Mouse (Mus musculus): ENCODE data around the gene Mark4.

The Mark4 gene

DNA sequence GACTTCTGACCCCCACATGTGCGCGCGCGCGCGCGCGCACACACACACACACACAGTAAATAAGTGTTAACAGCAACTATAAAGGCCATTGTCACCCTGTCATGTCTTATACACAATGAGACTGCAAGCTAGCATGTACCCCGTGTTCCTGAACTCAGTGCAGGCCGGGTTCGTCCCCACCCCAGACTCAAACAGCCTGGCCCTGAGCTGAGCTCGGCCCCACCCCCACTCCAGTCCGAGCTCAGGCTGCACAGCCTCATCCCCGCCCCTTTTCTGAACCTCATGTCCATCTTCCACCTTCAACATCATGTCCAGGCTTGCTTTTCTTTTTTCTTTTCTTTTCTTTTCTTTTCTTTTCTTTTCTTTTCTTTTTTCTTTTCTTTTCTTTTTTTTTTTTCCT is 11.7 kb upstream of the Mark4 start:
- CTCF ChIA-PET, result interaction anchor here (1.7 kb wide), 1 partner anchor 9 kb away, joined by 9 read pairs; no protein-coding TSS in a partner anchor

DNA sequence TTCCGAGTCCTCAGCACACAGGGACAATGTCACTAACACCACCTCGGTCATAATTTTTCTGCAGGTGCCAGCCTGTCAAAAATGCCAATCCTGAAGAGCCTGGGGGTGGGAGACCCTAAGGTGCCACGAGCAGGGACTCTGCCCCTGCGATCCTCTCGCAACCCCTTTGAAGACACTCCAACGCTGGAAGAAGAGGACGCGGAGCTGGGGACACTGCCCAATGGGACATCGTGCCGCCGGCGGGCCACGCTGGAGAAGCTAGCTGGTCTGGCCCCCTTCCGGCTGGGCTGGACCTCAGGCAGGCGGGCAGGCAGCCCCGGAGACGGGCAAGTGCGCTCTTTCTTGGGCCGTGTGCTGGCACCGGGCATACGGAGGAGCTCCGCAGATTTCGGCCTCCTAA is 10.8 kb upstream of the Mark4 start:
- CTCF ChIA-PET, result interaction anchor here (1.7 kb wide), 1 partner anchor 8 kb away, joined by 9 read pairs; no protein-coding TSS in a partner anchor

DNA sequence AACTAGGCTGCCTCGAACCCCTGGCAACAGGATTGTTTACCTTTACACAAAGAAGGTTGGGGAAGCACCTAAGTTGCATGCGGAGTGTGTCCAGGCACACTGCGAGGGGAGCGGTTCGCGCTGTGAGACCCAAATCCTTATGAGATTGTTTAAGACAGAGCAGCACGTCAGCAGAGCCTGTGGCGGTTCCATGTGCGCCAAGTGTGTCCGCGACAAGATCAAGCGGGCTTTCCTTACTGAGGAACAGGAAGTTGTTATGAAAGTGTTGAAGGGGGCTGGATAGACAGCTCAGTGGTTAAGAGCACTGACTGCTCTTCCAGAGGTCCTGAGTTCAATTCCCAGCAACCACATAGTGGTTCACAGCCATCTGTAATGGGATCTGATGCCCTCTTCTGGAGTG is 9.7 kb upstream of the Mark4 start:
- CTCF ChIA-PET, result no interaction called here

DNA sequence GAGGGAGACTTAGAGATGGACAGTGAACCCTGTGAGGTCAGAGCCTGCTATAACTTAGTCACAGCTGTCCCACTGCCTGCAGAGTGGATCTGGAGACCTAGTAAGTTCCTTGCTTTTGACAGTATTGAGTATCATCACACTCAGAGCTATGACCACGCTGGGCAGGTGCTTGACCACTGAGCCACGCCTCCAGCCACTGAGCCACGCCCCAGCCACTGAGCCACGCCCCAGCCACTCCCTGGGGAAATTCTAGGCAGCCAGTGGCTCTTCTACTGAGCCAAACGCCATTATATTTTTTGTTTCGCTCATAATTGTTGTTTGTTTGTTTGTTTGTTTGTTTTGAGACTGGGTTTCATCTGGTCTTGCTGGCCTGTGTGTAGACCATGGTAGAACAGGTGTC is 9.0 kb upstream of the Mark4 start:
- CTCF ChIA-PET, result no interaction called here

DNA sequence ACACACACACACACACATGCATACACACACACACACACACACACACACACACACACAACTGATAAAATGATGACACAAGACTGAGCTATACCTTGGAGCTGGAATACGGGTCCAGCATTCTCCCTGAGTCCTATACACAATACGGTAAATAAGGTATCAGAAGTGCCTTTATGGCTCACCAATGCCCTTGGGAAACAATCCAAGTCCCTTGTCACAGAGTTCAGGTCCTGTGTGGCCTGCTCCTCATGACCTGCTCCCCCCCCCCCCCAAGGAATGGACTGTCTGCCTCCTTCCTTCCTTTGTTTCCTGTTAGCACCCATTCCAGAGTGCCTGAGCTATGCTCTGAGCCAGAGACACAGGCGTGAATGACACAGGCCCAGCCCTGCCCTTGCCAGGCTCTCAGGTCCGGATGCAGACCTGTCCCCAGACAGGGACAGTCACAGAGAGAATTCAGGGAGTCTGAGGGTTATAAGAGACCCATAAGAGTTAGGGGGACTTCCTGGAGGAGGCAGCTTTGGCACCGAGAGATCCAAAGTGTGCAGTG is 8.1 kb upstream of the Mark4 start:
- CTCF ChIA-PET, result interaction anchor here (0.6 kb wide), 1 partner anchor 37 kb away, joined by 11 read pairs; no protein-coding TSS in a partner anchor

DNA sequence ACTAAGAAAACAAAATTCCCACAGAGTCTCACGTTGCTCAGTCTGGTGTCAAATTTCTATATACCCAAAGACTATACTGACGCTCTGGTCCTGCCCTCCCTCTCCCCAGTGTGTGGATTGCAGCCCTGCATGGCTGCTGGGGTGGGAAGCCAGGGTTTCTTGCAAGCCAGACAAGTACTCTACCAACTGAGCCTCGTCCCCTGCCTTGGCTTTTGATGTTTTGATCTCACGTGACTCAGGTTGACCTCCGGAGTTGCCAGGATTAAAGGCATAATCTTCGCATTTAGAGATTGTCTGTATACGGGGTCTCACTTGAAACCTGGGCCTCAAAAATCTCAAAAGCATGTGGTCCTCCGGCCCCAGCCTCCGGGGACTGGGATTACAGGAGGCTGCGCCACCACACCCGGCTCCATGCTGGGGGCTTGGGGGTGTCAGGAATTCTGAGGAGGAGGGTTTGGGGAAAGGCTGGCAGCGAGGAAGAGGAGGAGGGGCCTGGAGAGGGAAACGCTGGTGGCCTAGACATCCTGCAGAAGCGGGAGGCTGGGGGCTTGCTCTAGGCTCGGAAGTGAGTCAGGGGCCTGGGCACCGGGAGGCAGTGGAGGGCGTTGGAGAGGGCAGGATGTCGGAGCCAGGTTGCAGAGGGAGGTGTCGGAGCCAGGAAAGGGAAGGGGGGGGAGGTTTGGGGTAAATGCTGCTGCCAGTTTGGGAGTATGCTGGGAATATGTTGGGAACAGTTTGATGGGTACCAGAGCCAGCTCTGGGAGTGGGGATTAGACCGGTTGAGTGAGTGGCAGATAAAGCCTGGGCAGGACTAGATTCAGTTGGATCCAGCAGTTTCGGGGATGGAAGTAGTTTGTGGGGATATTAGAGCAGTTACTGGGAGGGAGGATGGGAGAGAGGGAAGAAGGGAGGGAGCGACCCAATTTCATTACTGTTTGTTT is 6.0 kb upstream of the Mark4 start:
- CTCF ChIA-PET, result interaction anchor here (0.7 kb wide), 1 partner anchor 76 kb away, joined by 6 read pairs; no protein-coding TSS in a partner anchor

DNA sequence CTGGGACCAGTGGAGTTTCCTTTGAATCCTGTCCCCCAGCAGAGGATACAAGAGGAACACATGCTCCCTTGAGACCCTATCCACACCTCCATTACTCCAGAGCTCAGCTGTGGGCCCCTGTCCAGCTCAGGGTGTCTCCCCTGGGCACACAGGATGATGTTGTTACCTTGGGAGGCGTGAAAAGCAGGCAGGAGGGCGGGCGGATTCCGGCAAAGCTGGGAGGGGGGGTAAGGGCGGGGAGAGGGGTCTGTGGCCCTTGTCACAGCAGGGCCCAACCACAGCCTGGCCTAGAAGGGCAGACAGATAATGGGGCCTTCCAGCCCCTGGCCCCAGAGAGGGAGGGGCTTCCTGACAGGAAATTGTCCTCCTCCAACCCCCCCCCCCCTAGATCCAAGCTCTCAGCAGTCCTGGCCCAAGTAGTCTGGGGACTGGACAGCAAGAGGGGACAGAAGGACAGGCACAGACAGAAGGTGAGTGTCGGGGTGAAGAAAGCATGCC is 4.3 kb upstream of the Mark4 start, which contains the start of gene Exoc3l2:
Exoc3l2 (plus strand) TSS at position 448 of the 498 bp plus-strand sequence.
- CTCF ChIA-PET, result no interaction called here

DNA sequence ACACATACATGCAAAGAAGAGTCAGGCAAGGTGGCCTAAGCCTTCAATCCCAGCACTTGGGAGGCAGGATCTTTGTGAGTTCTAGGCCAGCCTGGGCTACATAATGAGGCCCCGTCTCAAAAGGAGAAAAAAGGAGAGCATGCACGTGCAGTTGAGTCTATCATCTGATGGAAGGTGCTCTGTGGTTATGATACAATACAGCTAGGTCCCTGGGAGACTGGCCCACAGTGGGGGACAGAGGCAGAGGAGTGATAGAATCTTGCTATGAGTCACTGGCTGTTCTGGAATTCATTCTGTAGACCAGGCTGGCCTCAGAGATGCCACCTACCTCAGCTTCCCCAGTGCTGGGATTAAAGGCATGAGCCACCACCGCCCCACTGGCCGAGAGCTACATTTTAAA is 3.8 kb upstream of the Mark4 start:
- CTCF ChIA-PET, result no interaction called here

DNA sequence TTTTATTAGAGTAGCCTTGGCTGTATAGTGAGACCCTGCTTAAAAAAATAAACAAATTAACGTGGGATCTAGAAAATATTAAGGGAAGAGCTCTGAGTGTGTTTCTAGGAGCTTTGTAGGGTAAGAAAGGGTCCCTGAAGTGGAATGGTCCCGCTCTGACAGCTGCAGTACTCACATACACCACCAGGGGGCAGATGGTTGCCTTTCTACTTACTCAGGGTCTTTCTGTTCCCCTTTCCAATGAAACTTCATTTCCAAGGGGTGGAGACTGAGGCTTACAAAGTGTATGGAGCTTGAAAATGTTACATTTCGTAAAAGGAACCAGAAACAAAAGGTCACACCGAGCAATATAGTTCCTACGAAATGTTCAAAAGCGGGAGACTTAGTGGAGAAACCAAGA is 2.9 kb upstream of the Mark4 start:
- CTCF ChIA-PET, result interaction anchor here (0.7 to 0.9 kb wide), 2 partner anchors 9 to 57 kb away, joined by 3 to 9 read pairs; no protein-coding TSS in a partner anchor

DNA sequence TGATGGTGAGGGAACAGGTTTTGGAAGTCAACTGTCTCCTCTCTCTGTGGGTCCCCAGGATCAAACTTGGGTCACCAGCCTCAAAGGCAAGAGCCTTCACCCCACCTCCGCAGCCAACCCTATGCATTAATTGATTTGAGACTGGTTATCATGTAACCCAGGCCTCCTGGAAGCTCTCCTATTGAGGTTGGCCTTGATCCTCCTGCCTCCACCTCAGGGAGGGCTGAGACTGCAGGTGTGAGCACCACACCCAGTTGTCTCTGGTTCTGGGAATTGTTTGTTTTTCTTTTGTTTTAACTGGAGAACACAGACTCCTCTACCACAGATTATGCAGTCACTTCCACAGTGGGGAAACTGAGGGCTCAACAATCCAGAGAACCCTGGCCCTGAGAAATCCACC is 1.9 kb upstream of the Mark4 start:
- CTCF ChIA-PET, result interaction anchor here (0.6 to 0.7 kb wide), 2 partner anchors 77 to 180 kb away, joined by 4 read pairs; no protein-coding TSS in a partner anchor

DNA sequence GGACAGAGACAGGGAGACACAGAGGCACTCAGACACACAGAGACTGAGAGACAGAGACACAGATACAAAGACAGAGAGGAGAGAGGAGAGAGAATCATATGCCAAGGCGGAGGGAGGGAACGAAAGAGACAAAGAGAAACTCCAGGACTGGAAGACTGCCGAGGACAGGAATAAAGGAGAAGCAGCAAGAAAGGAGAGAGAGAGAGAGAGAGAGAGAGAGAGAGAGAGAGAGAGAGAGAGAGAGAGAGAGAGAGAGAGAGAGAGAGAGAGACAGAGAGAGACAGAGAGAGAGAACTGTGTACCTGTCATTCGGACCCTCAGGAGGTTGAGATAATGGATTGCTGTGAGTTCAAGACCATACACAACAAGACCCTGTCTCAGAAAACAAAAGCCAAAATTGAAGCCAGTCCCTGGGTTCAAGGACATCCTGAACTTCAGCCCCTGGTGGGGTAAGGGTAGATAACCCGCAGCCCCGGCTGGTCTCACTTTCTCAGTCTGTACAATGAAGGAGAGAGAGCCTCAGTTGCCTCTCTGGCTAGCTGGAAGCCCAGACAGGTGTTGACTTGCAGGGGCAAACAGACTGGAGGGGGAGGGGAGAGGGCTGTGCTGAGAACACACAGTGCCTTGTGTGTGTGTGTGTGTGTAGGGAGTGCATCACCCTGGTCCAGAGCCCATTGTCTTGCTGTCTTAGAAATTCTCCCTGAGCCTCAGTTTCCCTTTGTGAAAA is 686 bp upstream of the Mark4 start:
- CTCF ChIA-PET, result no interaction called here

DNA sequence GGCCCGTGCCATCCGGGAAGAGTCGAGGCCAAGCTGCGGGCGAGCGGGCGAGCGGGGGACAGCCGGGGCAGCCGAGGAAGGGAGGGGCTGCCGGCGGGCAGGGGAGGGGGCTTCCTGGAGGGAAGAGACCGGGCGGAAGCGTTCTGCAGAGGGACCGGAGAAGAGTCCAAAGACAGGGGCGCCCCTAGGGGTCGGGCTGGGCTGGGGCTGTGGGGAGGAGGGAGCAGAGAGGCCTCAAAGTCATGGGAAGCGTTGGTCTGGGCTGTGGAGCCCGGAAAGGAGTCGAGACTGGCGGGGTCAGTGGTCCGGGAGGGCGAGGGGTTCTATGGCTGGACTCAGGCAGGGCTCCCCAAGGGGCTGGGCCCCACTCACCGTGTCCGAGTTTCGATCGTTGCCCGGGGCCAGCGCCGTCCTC is 542 bp downstream of the Mark4 start:
- CTCF ChIA-PET, result no interaction called here

DNA sequence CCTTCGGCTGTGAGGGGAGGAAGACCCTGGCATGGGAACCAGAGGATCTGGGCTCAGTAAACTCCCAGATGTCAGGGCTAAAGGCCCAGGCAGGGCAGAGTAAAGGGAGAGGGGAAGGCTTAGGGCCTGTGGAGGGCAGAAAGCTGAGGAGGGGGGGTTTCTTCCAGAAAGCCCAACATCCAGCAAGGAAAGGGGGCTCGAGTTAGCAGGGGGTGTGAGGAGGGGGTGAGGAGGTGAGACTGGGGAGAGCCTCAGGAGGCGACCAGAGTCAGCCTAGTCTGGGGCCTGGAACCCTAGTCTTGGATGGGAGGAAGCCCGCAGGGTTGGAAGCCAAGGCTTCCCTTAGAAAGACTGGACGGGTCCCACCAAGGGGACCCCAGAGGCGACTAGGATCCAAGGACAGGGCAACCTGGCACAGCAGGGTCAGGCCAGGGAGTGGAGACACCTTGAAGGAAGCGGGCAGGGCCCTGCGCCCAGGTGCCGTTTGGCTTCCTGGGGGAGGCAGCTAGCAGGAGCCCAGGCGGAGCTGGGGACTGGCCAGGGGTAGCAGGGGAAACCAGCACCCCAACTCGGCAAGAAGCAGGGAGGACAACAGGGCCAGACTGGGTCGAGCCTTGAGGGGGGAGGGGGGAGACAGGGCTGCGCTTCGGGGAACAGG is 1.1 kb downstream of the Mark4 start:
- CTCF ChIA-PET, result interaction anchor here (0.6 kb wide), 2 partner anchors 278 to 361 kb away, joined by 3 read pairs; no protein-coding TSS in a partner anchor

DNA sequence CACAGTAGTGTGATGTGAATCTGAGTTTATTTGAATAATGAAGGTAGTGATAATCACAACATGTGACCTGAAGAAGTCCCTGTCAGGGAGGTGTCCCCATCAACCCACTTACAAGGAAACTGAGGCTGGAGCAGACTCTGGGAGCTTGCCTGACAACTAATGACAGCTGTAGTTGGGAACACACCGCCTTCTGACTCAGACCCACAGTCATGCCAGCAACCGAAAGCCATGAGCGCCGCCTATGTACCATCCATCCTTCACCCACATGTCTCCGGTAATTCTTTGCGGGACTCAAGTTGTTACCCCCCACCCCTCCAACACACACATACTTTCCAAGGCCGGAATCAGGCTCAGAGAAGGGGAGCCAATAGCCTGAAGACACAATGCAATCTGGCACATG is 2.0 kb downstream of the Mark4 start:
- CTCF ChIA-PET, result interaction anchor here (1.0 kb wide), 1 partner anchor 9 kb away, joined by 3 read pairs; no protein-coding TSS in a partner anchor

DNA sequence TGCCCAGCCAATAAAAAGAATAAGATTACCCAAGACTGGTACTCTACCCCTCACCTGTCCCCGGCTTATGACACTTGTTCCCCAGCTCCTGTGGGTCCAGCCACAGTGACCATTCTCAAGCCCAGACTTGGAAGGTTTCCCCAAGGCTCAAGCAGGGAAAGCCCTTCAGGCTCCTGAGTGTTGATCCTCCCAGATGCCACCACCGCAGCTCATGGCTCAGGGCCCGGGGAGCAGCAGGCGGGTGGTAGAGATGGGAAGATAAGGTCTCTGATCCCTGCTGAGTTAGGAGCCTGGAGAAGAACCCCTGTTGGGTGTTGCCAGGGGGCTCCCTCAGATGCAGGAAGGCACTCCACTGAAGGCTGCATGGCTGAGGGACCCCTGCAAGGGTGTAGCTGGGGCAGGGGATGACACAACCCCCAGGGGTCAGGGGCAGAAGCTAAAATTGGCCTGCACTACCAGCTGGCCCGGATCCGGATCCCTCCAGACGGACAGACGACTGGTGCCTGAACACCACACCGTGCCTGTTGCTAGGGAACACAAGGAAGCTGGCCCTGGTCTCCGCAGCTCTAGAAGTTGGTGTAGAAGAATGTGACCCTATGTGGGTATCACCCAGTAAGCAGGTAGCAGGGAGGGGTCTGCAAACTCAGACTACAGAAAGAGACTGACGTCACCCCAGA is 2.7 kb downstream of the Mark4 start:
- CTCF ChIA-PET, result interaction anchor here (1.0 kb wide), 1 partner anchor 8 kb away, joined by 3 read pairs; no protein-coding TSS in a partner anchor

DNA sequence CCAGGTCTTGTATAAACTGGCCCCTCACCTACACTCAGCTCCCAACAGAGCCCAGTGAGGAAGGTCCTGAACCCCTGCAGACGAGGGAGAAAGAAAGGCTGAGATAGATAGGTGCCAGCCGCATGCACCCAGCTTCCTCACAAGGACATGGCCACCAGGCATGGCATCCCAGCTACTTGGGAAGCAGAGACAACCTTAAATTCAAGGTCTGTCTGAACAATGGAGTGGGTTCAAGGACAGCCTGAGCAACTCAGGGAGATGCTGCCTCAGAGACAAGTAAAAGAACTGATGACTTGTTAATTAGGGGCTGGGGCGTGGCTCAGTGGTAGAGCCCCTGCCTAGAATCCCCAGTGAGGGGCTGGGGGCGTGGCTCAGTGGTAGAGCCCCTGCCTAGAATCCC is 3.4 kb downstream of the Mark4 start:
- CTCF ChIA-PET, result interaction anchor here (0.6 kb wide), 1 partner anchor 136 kb away, joined by 3 read pairs; no protein-coding TSS in a partner anchor

DNA sequence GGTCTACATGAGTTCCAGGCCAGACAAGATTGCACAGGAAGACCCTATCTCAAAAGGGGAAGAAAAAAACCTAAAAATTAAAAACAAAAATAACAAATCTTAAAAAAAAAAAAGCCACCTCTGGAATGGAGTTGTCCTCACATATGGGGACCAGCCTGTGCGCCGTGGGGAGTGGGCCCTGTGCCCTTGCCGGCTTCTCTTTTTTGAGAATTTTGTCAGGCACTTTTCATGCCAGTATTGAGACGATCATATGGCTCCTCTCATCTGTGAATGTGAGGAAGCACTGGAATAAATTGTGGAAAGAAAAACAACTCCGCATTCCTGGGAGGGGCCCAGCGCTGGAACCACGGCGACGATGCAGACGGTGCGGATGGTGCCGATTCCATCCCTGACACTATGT is 9.5 kb downstream of the Mark4 start:
- CTCF ChIA-PET, result no interaction called here

DNA sequence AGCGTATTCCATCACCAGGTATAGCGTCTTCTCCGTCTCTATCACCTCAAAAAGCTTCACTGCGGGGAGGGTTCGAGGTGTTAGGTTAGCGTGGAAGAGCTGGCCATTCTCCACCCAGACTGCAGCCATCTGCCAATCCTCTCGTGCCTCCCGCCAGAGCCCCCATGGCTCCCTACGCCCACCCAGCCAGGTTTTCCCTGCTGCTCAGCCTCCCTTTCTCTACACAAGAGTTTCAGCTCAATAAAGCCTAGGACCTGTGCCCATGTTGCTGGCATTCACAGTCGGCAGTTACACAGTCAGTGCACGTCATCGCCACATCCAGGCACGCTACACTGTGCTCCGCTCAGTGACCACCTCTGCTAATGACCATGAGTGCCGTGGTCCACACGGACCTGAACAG is 10.9 kb downstream of the Mark4 start:
- CTCF ChIA-PET, result interaction anchor here (0.6 kb wide), 2 partner anchors 8 to 491 kb away, joined by 3 to 5 read pairs; no protein-coding TSS in a partner anchor

DNA sequence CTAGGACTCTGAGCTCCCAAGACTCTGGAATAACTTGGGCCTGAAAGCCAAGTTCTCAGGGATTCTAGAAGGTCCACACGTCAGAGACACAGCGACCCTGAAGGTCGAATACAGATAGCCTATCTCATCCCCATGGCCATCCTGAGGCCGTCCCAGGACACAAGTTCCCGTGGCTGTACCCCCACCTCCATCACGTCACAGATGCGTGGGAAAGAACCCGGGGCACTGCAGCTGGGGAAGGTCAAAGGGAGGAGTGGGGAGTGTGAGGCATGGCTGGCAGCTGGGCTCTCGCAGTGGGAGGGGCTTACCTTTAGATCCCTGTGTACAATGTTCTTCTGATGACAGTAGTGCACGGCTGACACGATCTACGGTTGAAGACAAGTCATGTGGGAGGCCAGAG is 13.8 kb downstream of the Mark4 start:
- CTCF ChIA-PET, result no interaction called here

DNA sequence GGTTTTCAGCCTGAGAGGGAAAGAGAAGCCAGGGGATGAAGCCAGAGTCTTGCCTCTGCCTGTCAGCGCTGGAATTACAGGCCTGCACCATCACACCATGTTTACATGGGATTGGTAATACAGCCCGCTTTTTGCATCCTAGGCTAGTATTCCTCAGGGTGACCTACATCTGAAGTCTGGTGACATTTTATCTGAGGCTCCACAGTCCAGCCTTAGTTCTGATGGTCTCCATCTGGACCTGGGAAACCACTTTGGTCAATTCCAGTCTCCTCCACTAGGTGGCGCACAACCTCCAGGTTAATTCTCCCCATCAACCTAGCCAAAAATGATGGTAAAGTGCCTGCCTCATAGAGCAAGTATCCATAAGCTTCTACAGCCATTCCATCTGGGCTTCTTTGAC is 15.3 kb downstream of the Mark4 start:
- CTCF ChIA-PET, result interaction anchor here (0.5 kb wide), 1 partner anchor 37 kb away, joined by 3 read pairs; no protein-coding TSS in a partner anchor
